Mouse (Mus musculus) urinary bladder, postnatal 4 days (tissue): Measurements from ENCODE around the gene Flt4.
"Not testable (repeated sequence)": the region's sequence is repeated elsewhere in the genome, so short reads cannot be mapped to it uniquely, and the experiment has no call there.

Source experiments
- DNase-seq, 2 experiments: peaks; one replicate each; pipeline ENCODE4 v3.0.0; 2021 to 2022; ENCODE audit warnings: low spot score in 2 of 2

Gene Flt4

GRCm38 (mm10) chr11:49608938-49609867 lies at the start of gene Flt4:
Gene Flt4 (plus strand): TSS chr11:49609263.
- not testable (repeated sequence) for DNase-seq

GRCm38 (mm10) chr11:49575054-49575453 lies 34.0 kb upstream of the Flt4 start:
- DNase-seq, result not testable (repeated sequence)

- not testable (repeated sequence) for DNase-seq
Observed at GRCm38 (mm10) chr11:49580452-49580851, 28.6 kb upstream of the Flt4 start.

GRCm38 (mm10) chr11:49590213-49590612 lies 18.9 kb upstream of the Flt4 start:
- DNase-seq, result no peak

- DNase-seq, result not testable (repeated sequence)
Observed at GRCm38 (mm10) chr11:49597149-49597548, 11.9 kb upstream of the Flt4 start.

GRCm38 (mm10) chr11:49608306-49608705 lies 757 bp upstream of the Flt4 start:
- not testable (repeated sequence) for DNase-seq

- not testable (repeated sequence) for DNase-seq
Observed at GRCm38 (mm10) chr11:49609868-49610824, 1.1 kb downstream of the Flt4 start.

GRCm38 (mm10) chr11:49611349-49611748 lies 2.3 kb downstream of the Flt4 start:
- DNase-seq, result not testable (repeated sequence)

- DNase-seq, result no peak
Observed at GRCm38 (mm10) chr11:49612154-49612553, 3.1 kb downstream of the Flt4 start.

GRCm38 (mm10) chr11:49613349-49613748 lies 4.3 kb downstream of the Flt4 start:
- no peak for DNase-seq

- DNase-seq, result no peak
Observed at GRCm38 (mm10) chr11:49615856-49616725, 7.0 kb downstream of the Flt4 start.

- DNase-seq, result no peak
Observed at GRCm38 (mm10) chr11:49618476-49618875, 9.4 kb downstream of the Flt4 start.

GRCm38 (mm10) chr11:49621953-49622352 lies 12.9 kb downstream of the Flt4 start:
- no peak for DNase-seq

- DNase-seq, result no peak
Observed at GRCm38 (mm10) chr11:49624156-49624555, 15.1 kb downstream of the Flt4 start.

- peak in 1 of 2 experiments; percentile 56 for DNase-seq
Observed at GRCm38 (mm10) chr11:49625863-49626262, 16.8 kb downstream of the Flt4 start.

GRCm38 (mm10) chr11:49626748-49627147 lies 17.7 kb downstream of the Flt4 start:
- peak in 1 of 2 experiments; percentile 57 for DNase-seq

- DNase-seq, result no peak
Observed at GRCm38 (mm10) chr11:49631154-49631553, 22.1 kb downstream of the Flt4 start.

- no peak for DNase-seq
Observed at GRCm38 (mm10) chr11:49632256-49632655, 23.2 kb downstream of the Flt4 start.

- DNase-seq, result no peak
Observed at GRCm38 (mm10) chr11:49634101-49634500, 25.0 kb downstream of the Flt4 start.

- no peak for DNase-seq
Observed at GRCm38 (mm10) chr11:49635671-49636070, 26.6 kb downstream of the Flt4 start.

- no peak for DNase-seq
Observed at GRCm38 (mm10) chr11:49636449-49636848, 27.4 kb downstream of the Flt4 start.
